Mouse (Mus musculus) embryo, embryonic 11 days (tissue): ENCODE results near the gene Mcts2.

ENCODE experiments used
- DNase-seq: peaks from one replicate; pipeline ENCODE4 v3.0.0-alpha.2; 2015

Gene Mcts2

DNA sequence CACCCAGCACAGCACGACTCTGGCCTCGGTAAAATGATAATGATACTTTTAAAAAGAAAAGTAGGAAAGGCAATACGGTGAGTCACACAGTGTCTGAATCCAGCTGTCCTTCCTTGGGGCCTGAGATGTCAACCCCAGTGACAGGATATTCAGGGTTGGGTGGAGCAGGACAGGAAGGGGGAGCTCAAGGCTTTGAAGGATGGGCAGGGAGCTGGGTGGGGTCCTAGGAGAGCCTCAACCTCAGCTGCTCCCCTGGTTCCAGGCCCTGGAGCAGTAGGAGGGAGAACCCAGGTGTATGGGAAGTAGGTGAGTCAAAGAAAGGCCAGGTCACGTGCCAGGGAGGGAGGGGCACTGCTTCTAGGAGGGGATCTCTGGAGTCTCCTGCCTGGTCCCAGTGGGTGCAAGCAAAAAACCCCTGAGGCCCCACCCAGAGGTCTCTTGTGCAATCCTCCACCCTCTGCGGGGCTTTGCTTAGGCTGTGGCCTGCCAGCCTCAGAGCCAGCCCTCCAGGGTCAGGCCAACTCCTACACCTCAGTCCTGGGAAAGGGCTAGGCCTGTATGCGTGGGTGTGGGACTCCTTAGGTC, 40.0 kb downstream of the Mcts2 start:
- DNase-seq = no peak

DNA sequence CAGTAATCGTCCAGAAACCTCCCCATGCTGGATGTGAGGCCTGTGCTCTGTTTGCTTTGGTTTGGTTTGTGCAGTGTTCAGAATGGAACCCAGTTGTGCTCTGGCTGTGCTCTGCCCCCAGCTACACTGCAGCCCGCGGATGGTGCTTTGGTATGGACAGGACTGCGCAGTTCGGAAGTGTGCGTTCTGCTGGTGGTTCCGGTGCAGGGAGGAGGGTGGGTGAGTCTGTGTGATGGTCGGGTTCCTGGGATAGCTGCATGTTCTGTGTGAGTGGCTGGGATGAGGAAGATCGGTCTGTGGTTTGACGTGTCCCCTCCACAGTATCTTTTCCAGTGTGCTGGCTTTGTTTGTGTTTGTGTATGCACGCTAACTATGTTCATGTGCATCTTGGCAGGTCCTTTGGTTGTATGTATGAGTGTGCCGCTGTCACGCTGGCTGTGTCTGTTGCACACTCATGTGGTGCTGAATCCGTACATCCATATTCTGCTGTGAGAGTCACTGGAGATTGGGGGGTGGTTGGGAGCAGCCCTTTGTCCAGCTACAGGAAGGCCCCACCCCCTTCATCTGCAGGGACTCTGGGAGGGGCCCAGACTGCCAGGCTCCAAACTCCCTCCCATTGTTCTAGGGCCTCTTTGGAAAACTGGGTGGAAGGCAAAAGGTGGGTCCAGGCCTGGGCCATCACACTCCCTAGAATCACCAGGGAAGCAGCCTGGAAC, 41.1 kb downstream of the Mcts2 start:
- no peak for DNase-seq

DNA sequence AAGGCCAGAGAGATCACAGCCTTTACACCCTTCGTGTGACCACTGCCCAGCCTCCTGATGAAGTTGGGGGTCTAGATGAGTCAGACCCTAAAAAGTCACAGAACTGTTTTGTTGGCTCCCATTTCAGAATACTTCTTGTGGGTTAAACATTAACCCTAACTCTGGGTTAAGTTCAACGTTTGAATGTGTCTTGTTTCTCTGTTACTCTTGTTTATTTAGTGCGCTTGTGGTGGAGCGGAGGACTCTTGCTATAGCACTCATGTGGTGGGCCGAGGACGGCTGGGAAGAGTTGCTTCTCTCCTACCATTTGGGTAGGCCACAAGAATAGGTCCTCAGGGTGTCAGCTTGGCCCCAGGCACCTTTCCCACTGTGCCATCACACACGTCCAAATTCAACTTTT, 41.8 kb downstream of the Mcts2 start:
- no peak for DNase-seq

DNA sequence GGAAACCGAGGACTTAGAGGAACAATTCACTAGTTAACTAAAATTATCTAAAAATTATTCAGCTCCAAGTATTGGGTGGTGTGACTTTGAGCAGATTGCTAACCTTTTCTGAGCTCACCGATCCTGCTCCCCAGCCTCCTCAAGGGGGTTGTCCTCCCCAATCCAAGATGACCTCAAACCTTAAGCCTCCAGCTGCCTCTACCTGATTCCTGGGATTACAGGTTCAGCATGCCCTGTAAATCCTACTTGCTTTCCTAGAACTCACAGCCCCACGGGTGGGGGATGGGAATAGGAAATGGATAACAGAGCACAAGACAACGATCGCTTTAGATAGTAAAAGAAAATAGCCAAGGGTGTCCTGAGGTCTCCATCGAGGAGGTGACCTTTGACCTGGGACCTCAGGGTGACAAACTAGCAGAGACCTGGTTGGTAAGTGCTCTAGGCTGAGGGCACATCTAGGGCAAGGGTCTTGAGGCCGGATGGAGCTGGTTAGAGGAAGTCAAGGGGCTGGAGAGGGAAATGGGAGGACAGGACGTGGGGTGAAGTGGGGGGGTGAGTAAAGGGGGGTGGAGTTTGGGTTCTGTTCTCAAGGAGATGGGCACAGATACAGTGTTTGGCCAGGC, 42.3 kb downstream of the Mcts2 start:
- no peak for DNase-seq

DNA sequence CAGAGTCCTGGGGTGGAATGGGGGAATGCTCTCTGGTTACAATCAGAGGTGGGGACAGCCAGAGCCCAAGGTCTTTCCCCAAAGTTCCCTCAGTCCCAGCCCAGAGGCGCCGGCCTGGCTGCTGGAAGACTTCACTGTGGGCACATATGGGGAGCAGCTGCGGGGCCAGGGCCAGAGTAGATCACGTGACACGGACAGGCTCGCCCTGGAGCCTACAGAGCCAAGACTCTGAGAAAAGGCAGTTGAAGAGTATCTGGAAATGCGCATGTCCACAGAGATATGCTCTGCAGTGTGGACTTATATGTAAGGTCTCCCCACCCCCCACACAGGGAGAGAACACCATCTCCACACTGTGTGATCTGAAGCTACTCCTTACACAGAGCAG, 42.8 kb downstream of the Mcts2 start:
- DNase-seq = peak; percentile 88

DNA sequence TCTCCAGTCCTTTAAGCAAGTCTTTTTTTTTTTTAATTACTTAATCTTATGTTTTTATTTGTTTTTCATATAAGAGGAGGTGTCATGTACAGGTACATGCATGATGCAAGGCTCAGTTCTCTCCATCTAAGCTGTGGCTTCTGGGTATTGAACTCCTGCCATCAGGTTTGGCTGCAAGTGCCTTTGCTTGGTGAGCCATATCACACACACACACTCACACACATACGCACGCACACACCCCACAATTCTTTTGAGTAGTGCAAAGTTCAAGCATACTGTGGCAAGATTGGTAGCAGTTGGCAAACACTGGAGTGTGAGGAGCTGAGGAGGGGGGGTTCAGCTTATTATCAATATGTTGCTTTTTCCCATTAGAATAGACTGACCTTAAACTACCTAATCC, 46.4 kb downstream of the Mcts2 start:
- no peak for DNase-seq

DNA sequence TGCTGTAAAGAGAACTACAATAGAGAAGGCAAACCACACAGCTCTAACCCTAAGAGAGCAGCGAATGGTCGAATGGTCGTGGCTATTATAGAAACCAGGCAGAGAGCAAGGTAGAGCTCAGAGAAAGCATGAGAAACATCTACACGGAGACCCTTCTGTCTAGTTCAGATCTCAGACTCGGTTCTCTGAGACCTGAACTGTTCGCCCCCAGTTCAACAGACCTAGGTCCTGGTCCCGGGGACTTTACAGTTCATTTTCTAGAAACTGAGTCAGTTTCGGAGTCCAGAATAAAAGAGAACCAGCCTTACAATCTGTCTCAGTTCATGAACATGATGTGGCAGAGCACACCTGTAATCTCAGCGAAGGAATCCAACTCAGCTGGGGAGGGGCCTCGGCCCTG, 47.7 kb downstream of the Mcts2 start:
- no peak for DNase-seq

DNA sequence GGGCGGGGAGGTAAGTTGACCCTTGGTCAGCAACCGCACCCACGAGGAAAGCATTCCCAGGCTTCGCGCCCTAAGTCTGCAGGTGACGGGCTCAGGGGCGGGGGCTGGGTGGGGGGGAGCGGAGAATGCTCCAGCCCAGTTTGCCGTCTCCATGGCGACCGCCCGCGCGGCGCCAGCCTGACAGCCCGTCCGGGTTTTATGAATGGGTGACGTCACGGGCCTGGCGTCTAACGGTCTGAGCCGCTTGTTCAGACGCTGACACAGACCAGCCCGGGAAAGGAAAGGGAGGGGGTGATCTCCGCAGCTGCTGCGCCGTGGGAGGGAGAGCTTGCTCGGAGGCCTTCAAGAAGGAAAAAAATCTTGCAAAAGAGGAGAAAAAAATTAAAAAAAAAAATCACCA, 48.1 kb downstream of the Mcts2 start:
- peak; percentile 99 for DNase-seq

DNA sequence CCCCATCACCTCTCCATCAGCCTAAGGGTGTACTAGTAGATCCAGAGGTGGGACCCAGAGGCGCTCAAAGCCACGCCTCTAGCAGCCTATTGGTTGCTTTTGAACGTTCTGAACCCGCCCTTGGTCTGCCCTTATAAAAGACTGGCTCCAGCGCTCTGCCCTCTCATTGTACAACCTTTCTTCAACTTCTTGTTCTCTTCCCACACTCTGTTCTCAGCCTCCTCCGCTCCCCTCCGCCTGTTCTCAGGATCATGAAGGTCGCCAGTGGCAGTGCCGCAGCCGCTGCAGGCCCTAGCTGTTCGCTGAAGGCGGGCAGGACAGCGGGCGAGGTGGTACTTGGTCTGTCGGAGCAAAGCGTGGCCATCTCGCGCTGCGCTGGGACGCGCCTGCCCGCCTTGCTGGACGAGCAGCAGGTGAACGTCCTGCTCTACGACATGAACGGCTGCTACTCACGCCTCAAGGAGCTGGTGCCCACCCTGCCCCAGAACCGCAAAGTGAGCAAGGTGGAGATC, 49.3 kb downstream of the Mcts2 start, which contains the start of gene Id1:
Gene Id1, plus strand, starts transcription at position 162 of the 512 bp plus-strand sequence.
- DNase-seq = peak; percentile 95

DNA sequence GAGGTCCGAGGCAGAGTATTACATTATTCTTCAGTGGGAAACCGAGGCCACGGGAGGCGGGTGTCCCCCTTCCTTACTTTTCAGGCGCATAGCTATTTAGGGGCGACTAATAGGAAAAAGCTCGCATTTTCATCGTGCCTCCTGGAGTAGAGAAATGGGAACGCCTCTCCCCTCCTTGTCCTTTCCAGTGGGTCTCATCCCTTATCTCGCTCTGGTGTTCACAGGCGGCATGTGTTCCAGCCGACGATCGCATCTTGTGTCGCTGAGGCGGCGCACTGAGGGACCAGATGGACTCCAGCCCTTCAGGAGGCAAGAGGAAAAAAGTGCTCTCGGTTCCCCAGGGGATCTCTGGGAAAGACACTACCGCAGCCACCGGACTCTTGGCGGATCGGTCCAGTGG, 49.9 kb downstream of the Mcts2 start:
- DNase-seq = peak; percentile 72
